ENCODE assay signal across 27 mouse cellular contexts in the genomic region with DNA sequence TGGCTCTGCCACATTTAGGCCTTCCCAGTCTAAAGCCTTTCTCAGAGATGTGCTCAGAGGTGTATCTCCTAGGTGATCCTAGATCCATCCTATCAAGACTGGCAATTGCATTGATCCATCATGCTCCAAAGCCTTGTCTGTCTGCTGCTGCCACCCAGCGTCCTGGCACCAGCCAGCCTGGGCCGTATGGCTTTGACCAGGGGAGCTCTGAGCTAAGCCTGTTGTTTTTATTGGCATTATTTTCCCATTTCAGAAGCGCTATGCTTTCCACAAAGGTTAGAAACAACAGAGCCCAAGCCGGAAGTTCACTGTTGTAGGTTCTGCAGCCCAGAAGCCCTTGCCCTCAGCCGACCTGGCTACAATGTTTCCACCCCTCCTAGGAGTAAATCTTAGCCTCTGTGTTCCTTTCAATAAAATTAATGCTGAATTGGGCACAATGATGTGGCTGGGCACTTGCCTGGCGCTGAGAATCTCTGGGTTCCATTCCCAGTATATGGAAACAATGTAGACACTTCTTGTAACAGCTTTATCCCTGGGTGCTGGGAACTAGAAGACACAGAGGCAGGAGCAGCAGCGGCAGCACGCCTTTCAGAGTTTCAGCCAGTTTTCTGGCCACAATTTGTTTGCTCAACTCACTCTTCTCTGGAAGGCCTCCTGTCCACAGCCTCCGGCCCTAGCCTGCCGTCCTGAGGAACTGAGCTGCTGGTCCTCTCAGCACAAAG.
DNase-seq lines count a peak whose midpoint lies in the region; ATAC-seq and TF ChIP-seq lines count a peak whose summit lies in the region.
"Had no signal": no experiment of that assay in that cellular context is flagged by ENCODE, and none has a peak within 500 bp of the region (broad histone marks: within the 10 kb centered on the region; RNA-seq: fewer than 3 reads in every experiment).

No protein-coding gene starts in this region.

- H3K4me1 ChIP-seq in heart, embryonic 11.5 days (ENCODE audit: control insufficient read depth, insufficient read depth, low read length) = no peaks in the 10 kb centered on the region
- H3K4me1 ChIP-seq in heart, postnatal 0 days (ENCODE audit: control insufficient read depth, insufficient read depth) = no peaks in the 10 kb centered on the region
- peaks cover 2% of the 10 kb centered on the region; the same call in 1 of the 2 replicates for H3K4me1 ChIP-seq in testis, adult 2 months (ENCODE audit: control insufficient read depth, insufficient read depth, low read length)
- H3K4me1 ChIP-seq: forebrain, embryonic 12.5 days had no signal

- TF ChIP-seq POLR2A in testis, adult 2 months (IDR thresholded peaks at IDR 0.05; ENCODE audit: control insufficient read depth, low read depth, low read length) = 0 out of 2 replicates have a peak, but pooled peaks have one; percentile 11

- H3K4me3 ChIP-seq in heart, embryonic 11.5 days (ENCODE audit: low read depth, low read length) = no peak overlapping the region
- H3K4me3 ChIP-seq in heart, postnatal 0 days (ENCODE audit: low read depth, low read length) = no peak overlapping the region
- H3K4me3 ChIP-seq in testis, adult 2 months (ENCODE audit: control insufficient read depth, low read depth, low read length) = no peak overlapping the region
- H3K4me3 ChIP-seq: embryonic facial prominence, embryonic 13.5 days; embryonic facial prominence, embryonic 15.5 days; erythroblast, embryonic 14.5 days; forebrain, embryonic 10.5 days; forebrain, embryonic 12.5 days had no signal

- no peak for TF ChIP-seq EP300 in heart, postnatal 0 days (IDR thresholded peaks at IDR 0.05; ENCODE audit: low read depth)

- no peaks in the 10 kb centered on the region for H3K9me3 ChIP-seq in heart, embryonic 11.5 days (replicated peaks; ENCODE audit: control insufficient read depth, low read length)
- H3K9me3 ChIP-seq in heart, postnatal 0 days (replicated peaks; ENCODE audit: control insufficient read depth, low read length) = no peaks in the 10 kb centered on the region
- H3K9me3 ChIP-seq: embryonic facial prominence, embryonic 13.5 days; embryonic facial prominence, embryonic 15.5 days; forebrain, embryonic 10.5 days; forebrain, embryonic 12.5 days; G1E had no signal

- 68% methylated on average over 10 of the region's 10 CpGs for WGBS in heart, embryonic 11.5 days (ENCODE audit: insufficient replicate concordance)
- WGBS in heart, postnatal 0 days = 71% methylated on average over 10 of the region's 10 CpGs

- H3K36me3 ChIP-seq in heart, embryonic 11.5 days (ENCODE audit: control insufficient read depth, insufficient read depth, low read length) = no peaks in the 10 kb centered on the region
- H3K36me3 ChIP-seq in heart, postnatal 0 days (replicated peaks; ENCODE audit: control insufficient read depth, insufficient read depth, low read length) = no peaks in the 10 kb centered on the region
- H3K36me3 ChIP-seq in testis, adult 2 months (ENCODE audit: control insufficient read depth, insufficient read depth, low read length) = no peaks in the 10 kb centered on the region
- H3K36me3 ChIP-seq: embryonic facial prominence, embryonic 13.5 days; embryonic facial prominence, embryonic 15.5 days; forebrain, embryonic 10.5 days; forebrain, embryonic 12.5 days; G1E had no signal

- no peaks in the 10 kb centered on the region; the same call in 1 of the 2 replicates for H3K27me3 ChIP-seq in heart, embryonic 11.5 days (ENCODE audit: control insufficient read depth, insufficient read depth, low read length)
- H3K27me3 ChIP-seq in heart, postnatal 0 days (ENCODE audit: control insufficient read depth, insufficient read depth, low read length) = peaks cover 6% of the 10 kb centered on the region; the same call in 1 of the 2 replicates
- no peaks in the 10 kb centered on the region for H3K27me3 ChIP-seq in testis, adult 2 months (ENCODE audit: control insufficient read depth, insufficient read depth, low read length)
- H3K27me3 ChIP-seq: embryonic facial prominence, embryonic 13.5 days; embryonic facial prominence, embryonic 15.5 days; forebrain, embryonic 12.5 days; Patski had no signal

- peak; percentile 40 to 59 for DNase-seq in cerebellum, postnatal 10 days
- DNase-seq in heart, postnatal 10 days = no peak
- no peak for DNase-seq in heart, postnatal 0 days (ENCODE audit: low spot score)
- DNase-seq in heart, adult 8-10 months (ENCODE audit: low spot score) = no peak
- DNase-seq in testis, postnatal 10 days (ENCODE audit: low spot score) = no peak
- DNase-seq: adrenal gland, adult 2 months; adrenal gland, postnatal 10 days; adrenal gland, postnatal 25 days; B cell, adult 2 months; cerebellum, adult 11-12 months; cerebellum, adult 2 months; cerebellum, adult 9-10 months; cerebellum, postnatal 36 days; embryo, embryonic 11 days had no signal

- H3K4me2 ChIP-seq in heart, embryonic 11.5 days = no peak overlapping the region
- no peak overlapping the region for H3K4me2 ChIP-seq in heart, postnatal 0 days (ENCODE audit: low read depth, low read length)
- H3K4me2 ChIP-seq: embryonic facial prominence, embryonic 13.5 days; embryonic facial prominence, embryonic 15.5 days; forebrain, embryonic 12.5 days had no signal

- ATAC-seq in cerebellum, adult (ENCODE audit: insufficient number of reproducible peaks, low FRiP score, low TSS enrichment) = no peak
- no peak for ATAC-seq in heart, embryonic 11.5 days (replicated peaks; ENCODE audit: insufficient number of reproducible peaks, low FRiP score, low TSS enrichment)
- ATAC-seq in heart, postnatal 0 days (ENCODE audit: insufficient read depth, low read depth) = no peak
- ATAC-seq: CD4-positive, CD25-positive, alpha-beta regulatory T cell, adult 4 months; forebrain, embryonic 14.5 days; forebrain, embryonic 16.5 days; Patski had no signal

- intact Hi-C loops in heart, postnatal 10 days (cut with DNase I) = no loop called here

- H3K9ac ChIP-seq in heart, embryonic 11.5 days (ENCODE audit: low read depth, low read length) = peak overlapping the region; percentile 5; the same call in 1 of the 2 replicates
- H3K9ac ChIP-seq in heart, postnatal 0 days (replicated peaks; ENCODE audit: low read depth, low read length) = no peak overlapping the region
- H3K9ac ChIP-seq: embryonic facial prominence, embryonic 13.5 days; embryonic facial prominence, embryonic 15.5 days; forebrain, embryonic 12.5 days had no signal

- TF ChIP-seq CTCF in heart, postnatal 0 days (IDR thresholded peaks at IDR 0.05; ENCODE audit: low read depth) = peak; percentile 8; the same call in 1 of the 2 replicates
- TF ChIP-seq CTCF in testis, adult 2 months (IDR thresholded peaks at IDR 0.05; ENCODE audit: control insufficient read depth, insufficient read depth, insufficient replicate concordance, low read depth, low read length) = no peak

- H3K27ac ChIP-seq in heart, embryonic 11.5 days (ENCODE audit: low read depth, low read length) = no peak overlapping the region; the same call in 1 of the 2 replicates
- H3K27ac ChIP-seq in heart, postnatal 0 days (ENCODE audit: low read depth) = no peak overlapping the region
- peak overlapping the region; percentile 50 for H3K27ac ChIP-seq in testis, adult 2 months (ENCODE audit: control insufficient read depth, insufficient read depth, low read depth, low read length)
- H3K27ac ChIP-seq: embryonic facial prominence, embryonic 13.5 days; embryonic facial prominence, embryonic 15.5 days; forebrain, embryonic 10.5 days; forebrain, embryonic 12.5 days had no signal

Comparison
In these comparisons a context has a peak if more than half of its experiments do, and no peak if none do; other contexts are left out.
1. DNase-seq: peak in cerebellum, postnatal 10 days (2 of 2); none in heart, postnatal 10 days (0 of 2), heart, postnatal 0 days (single experiment), heart, adult 8-10 months (single experiment) and testis, postnatal 10 days (single experiment).